Mouse (Mus musculus): ENCODE results near the gene Kcnd3. TPM values are rescaled to one million over a fixed set of nuclear protein-coding genes. Genes with fewer than 3 reads are reported as not detected.

Kcnd3 gene
- polyA plus RNA-seq, 1 experiment: 5.0 TPM

GRCm38 (mm10) chr3:105686394-105687323 is 234.5 kb downstream of the Kcnd3 start:
- no peak overlapping the region for H3K27ac ChIP-seq (ENCODE audit: insufficient read depth, low read depth, low read length)
- TF ChIP-seq CTCF (conservative IDR thresholded peaks at IDR 0.05; ENCODE audit: insufficient read depth, insufficient read length, low read depth, low read length): no peak
- TF ChIP-seq POLR2A (IDR thresholded peaks at IDR 0.05; ENCODE audit: low read depth, low read length): no peak
- DNase-seq: no peak
- WGBS: 7% methylated on average over 60 of the region's 60 CpGs
- H3K27me3 ChIP-seq (replicated peaks; ENCODE audit: control insufficient read depth, insufficient read depth, low read length): no peaks in the 10 kb centered on the region
- peaks cover 3% of the 10 kb centered on the region; the same call in 1 of the 2 replicates for H3K4me1 ChIP-seq (ENCODE audit: control insufficient read depth, insufficient read depth, low read length)
- no peaks in the 10 kb centered on the region; the same call in 1 of the 2 replicates for H3K36me3 ChIP-seq (ENCODE audit: control insufficient read depth, insufficient read depth, low read length)
- H3K4me3 ChIP-seq (ENCODE audit: insufficient read depth, low read depth, low read length): peak overlapping the region; percentile 98

GRCm38 (mm10) chr3:105687324-105688060 is 235.4 kb downstream of the Kcnd3 start, which contains the start of gene Ddx20:
TSS of gene Ddx20 (minus strand) at chr3:105687574.
- peak; percentile 98 for DNase-seq

GRCm38 (mm10) chr3:105688536-105688935 is 236.4 kb downstream of the Kcnd3 start:
- WGBS: 89% methylated on average over 2 of the region's 2 CpGs
- H3K27ac ChIP-seq (ENCODE audit: insufficient read depth, low read depth, low read length): no peak overlapping the region
- TF ChIP-seq POLR2A (IDR thresholded peaks at IDR 0.05; ENCODE audit: low read depth, low read length) (no peak), CTCF (conservative IDR thresholded peaks at IDR 0.05; ENCODE audit: insufficient read depth, insufficient read length, low read depth, low read length) (no peak)
- no peaks in the 10 kb centered on the region for H3K36me3 ChIP-seq (ENCODE audit: control insufficient read depth, insufficient read depth, low read length)
- H3K27me3 ChIP-seq (replicated peaks; ENCODE audit: control insufficient read depth, insufficient read depth, low read length): no peaks in the 10 kb centered on the region
- DNase-seq: no peak
- no peak overlapping the region for H3K4me3 ChIP-seq (ENCODE audit: insufficient read depth, low read depth, low read length)
- H3K4me1 ChIP-seq (ENCODE audit: control insufficient read depth, insufficient read depth, low read length): peaks cover 3% of the 10 kb centered on the region; the same call in 1 of the 2 replicates

More at GRCm38 (mm10) chr3:105687324-105688060, 235.4 kb downstream of the Kcnd3 start, which contains the start of gene Ddx20:
- under 1% methylated on average over 72 of the region's 72 CpGs for WGBS
- Histone ChIP-seq H3K4me3 (ENCODE audit: insufficient read depth, low read depth, low read length) (peak within 1 kb of the TSS; percentile 98), H3K4me1 (ENCODE audit: control insufficient read depth, insufficient read depth, low read length) (peaks cover 3% of the 10 kb centered on the region; the same call in 1 of the 2 replicates), H3K27me3 (replicated peaks; ENCODE audit: control insufficient read depth, insufficient read depth, low read length) (no peaks in the 10 kb centered on the region), H3K36me3 (ENCODE audit: control insufficient read depth, insufficient read depth, low read length) (no peaks in the 10 kb centered on the region; the same call in 1 of the 2 replicates), H3K27ac (ENCODE audit: insufficient read depth, low read depth, low read length) (peak within 1 kb of the TSS; percentile 84)
- TF ChIP-seq CTCF (conservative IDR thresholded peaks at IDR 0.05; ENCODE audit: insufficient read depth, insufficient read length, low read depth, low read length): peak; percentile 78
- peak; percentile 22 for TF ChIP-seq POLR2A (IDR thresholded peaks at IDR 0.05; ENCODE audit: low read depth, low read length)

- Histone ChIP-seq H3K27me3 (replicated peaks; ENCODE audit: control insufficient read depth, insufficient read depth, low read length) (no peaks in the 10 kb centered on the region), H3K36me3 (ENCODE audit: control insufficient read depth, insufficient read depth, low read length) (no peaks in the 10 kb centered on the region), H3K4me1 (ENCODE audit: control insufficient read depth, insufficient read depth, low read length) (no peaks in the 10 kb centered on the region), H3K27ac (ENCODE audit: insufficient read depth, low read depth, low read length) (no peak overlapping the region), H3K4me3 (ENCODE audit: insufficient read depth, low read depth, low read length) (no peak overlapping the region)
- TF ChIP-seq POLR2A (IDR thresholded peaks at IDR 0.05; ENCODE audit: low read depth, low read length) (no peak), CTCF (conservative IDR thresholded peaks at IDR 0.05; ENCODE audit: insufficient read depth, insufficient read length, low read depth, low read length) (no peak)
- DNase-seq: no peak
- 79% methylated on average over 14 of the region's 14 CpGs for WGBS
Observed at GRCm38 (mm10) chr3:105693327-105694080, 241.4 kb downstream of the Kcnd3 start.

- no peaks in the 10 kb centered on the region for H3K36me3 ChIP-seq (ENCODE audit: control insufficient read depth, insufficient read depth, low read length)
- no peaks in the 10 kb centered on the region for H3K4me1 ChIP-seq (ENCODE audit: control insufficient read depth, insufficient read depth, low read length)
- TF ChIP-seq CTCF (conservative IDR thresholded peaks at IDR 0.05; ENCODE audit: insufficient read depth, insufficient read length, low read depth, low read length) (no peak), POLR2A (IDR thresholded peaks at IDR 0.05; ENCODE audit: low read depth, low read length) (no peak)
- H3K27ac ChIP-seq (ENCODE audit: insufficient read depth, low read depth, low read length): no peak overlapping the region
- H3K4me3 ChIP-seq (ENCODE audit: insufficient read depth, low read depth, low read length): no peak overlapping the region
- 39% methylated on average over 20 of the region's 20 CpGs for WGBS
- DNase-seq: no peak
- no peaks in the 10 kb centered on the region for H3K27me3 ChIP-seq (replicated peaks; ENCODE audit: control insufficient read depth, insufficient read depth, low read length)
Observed at GRCm38 (mm10) chr3:105695476-105696386, 243.6 kb downstream of the Kcnd3 start.
